Mouse (Mus musculus): Measurements from ENCODE around the gene Rab11fip4.

The Rab11fip4 gene

GRCm38 (mm10) chr11:79738725-79739558 lies 147.9 kb downstream of the Rab11fip4 start:
- DNase-seq (ENCODE audit: low spot score): no peak

DNA sequence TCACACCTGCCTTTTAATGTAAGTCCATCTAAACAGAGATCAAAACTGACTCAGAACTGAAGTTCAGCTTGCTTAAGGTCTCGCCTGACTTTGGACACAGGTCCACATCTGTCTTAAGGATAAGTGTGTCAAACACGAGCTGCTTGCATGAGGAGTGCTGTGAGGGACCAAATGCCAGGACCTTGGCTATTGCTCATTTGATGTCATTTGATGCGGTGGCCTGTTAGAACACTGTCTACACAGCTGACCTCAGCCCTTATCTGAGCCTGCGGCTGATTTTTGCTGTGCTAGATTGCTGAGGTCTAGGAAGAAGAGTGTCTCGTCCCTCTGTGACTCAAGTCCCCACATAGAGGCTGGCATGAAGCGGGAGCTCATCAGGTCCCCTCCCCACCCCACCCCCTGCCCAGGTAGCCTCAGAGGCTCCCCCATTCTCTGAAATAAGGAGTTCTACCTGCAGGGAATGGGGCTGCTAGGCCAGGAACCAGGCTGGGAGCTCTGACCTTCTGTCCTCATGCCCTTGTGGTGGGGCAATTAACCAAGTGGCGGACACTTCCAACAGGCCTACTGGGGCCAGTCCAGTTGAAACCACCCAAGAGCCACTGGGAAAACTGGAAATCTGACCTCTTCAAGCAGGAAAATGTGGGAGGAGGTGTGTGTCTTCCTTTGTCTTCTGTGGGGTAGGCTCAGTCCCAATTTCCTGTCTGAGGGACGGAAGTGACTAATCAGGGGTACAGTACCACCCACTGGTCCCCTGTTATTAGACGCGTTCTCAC lies 149.9 kb downstream of the Rab11fip4 start:
- DNase-seq (ENCODE audit: low spot score): no peak

DNA sequence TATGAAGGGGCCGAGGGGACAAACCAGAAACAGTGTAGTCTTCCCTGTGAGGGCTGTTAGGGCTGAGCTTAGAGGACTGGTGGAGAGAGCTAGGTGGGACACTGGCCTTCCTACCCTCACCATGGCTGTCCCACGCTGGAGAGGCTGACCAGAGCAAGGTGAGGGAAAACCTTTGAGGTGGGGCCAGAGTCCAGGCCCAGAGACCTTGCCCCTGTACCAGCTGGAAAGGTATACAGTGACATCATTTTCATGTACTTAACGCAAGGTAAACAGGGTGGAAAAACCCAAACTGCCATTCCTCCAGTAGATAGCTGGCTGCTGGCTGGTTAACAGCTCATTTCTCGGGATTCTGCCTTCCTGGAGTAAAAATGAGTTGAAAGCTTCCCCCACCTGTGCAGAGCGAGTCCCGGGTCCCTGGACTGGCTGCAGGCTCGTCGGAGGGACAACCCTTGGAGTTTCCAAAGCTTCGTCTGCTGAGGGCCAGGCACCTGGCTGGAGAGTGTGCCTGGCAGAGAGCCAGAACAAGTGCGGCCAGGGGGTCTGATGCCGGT lies 155.6 kb downstream of the Rab11fip4 start:
- DNase-seq (ENCODE audit: low spot score): no peak

Measured in left cerebral cortex, adult 11 months (tissue).